Mouse (Mus musculus): ENCODE data around the gene Gm10160. TPM values are rescaled to one million over a fixed set of nuclear protein-coding genes. Genes with fewer than 3 reads are reported as not detected.

Gene Gm10160
- polyA plus RNA-seq (2014; fragmentation: Illumina TruSeq; extraction: RNeasy Lipid Tissue Mini Kit (QIAGEN cat#74804); ENCODE audit: low read depth, low replicate concordance): not detected

DNA sequence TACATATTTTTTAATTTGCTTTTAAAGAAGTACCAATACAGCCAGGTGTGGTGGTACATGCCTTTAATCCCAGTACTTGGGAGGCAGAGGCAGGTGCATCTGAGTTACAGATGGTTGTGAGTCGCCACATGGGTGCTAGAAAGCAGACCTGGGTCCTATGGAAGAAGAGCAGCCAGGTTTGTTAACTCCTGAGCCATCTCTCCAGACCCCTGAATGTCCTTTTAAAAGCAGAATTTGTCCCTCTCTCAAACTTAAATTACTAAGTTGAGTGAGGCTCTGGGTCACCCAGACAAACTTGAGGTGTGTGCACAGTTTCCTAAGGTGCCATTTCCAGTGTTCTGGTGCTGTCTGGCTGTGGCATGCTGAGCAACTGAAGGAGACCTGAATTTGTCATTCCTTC lies at the start of gene Gm10160:
Gm10160 (minus strand) TSS at position 101 of the 400 bp plus-strand sequence.

DNA sequence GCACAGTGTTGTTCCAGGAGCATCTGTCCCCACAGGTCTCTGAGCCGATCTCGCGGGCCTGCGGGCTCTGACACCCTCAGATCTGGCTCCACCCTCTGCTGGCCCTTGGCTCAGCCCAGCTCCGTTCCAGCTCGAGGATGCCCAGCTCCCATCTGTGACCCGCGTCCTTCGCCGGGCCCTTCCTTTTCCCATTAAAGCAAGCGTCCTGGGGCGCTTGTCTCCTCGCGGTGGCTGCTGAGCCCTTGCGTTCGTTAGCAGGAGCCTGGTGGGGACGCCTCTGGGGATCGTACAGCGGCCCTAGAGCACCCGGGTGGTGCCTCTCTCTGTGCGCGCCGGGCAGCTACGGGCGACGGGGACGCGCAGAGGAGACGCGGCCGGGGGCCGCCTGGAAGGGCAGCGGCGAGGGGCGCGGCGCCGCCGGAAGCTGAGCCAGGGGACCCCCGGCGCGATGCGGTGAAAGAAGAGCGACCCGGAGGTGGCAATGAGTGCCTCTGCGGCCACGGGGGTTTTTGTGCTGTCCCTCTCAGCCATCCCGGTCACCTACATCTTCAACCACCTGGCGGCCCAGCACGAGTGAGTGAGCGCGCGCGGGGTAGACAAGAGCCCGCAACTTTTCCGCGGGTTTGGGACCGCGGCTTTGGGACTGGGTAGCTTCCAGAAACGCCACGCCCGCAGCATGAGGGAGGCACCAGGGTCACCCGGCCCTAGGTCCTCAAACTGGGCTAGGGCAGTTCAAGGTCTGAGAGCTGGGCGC lies 3.6 kb upstream of the Gm10160 start, which contains the start of gene Tm6sf1:
Tm6sf1 (plus strand) TSS at position 34 of the 754 bp plus-strand sequence.

GRCm38 (mm10) chr7:81829379-81829894 lies 26.2 kb downstream of the Gm10160 start, which contains the start of gene Btbd1:
TSS of gene Btbd1 (minus strand) at chr7:81829431.

Other genes starting within 250 kb of the Gm10160 start
- gene Homer2, start 148.3 kb downstream of the Gm10160 start, polyA plus RNA-seq (2014; fragmentation: Illumina TruSeq; extraction: RNeasy Lipid Tissue Mini Kit (QIAGEN cat#74804); ENCODE audit: low read depth, low replicate concordance): 2.7 TPM
- 68.7 TPM for gene Ramac, start 92.9 kb downstream of the Gm10160 start, polyA plus RNA-seq (2014; fragmentation: Illumina TruSeq; extraction: RNeasy Lipid Tissue Mini Kit (QIAGEN cat#74804); ENCODE audit: low read depth, low replicate concordance)
- 32.6 TPM for gene 3110040N11Rik, start 66.3 kb downstream of the Gm10160 start, polyA plus RNA-seq (2014; fragmentation: Illumina TruSeq; extraction: RNeasy Lipid Tissue Mini Kit (QIAGEN cat#74804); ENCODE audit: low read depth, low replicate concordance)
- 91.0 TPM for gene Btbd1, start 26.4 kb downstream of the Gm10160 start, polyA plus RNA-seq (2014; fragmentation: Illumina TruSeq; extraction: RNeasy Lipid Tissue Mini Kit (QIAGEN cat#74804); ENCODE audit: low read depth, low replicate concordance)
- gene Tm6sf1, start 3.2 kb upstream of the Gm10160 start, polyA plus RNA-seq (2014; fragmentation: Illumina TruSeq; extraction: RNeasy Lipid Tissue Mini Kit (QIAGEN cat#74804); ENCODE audit: low read depth, low replicate concordance): 23.4 TPM
- gene Hdgfl3, start 78.7 kb upstream of the Gm10160 start, polyA plus RNA-seq (2014; fragmentation: Illumina TruSeq; extraction: RNeasy Lipid Tissue Mini Kit (QIAGEN cat#74804); ENCODE audit: low read depth, low replicate concordance): 9.5 TPM
- gene Bnc1, start 136.5 kb upstream of the Gm10160 start, polyA plus RNA-seq (2014; fragmentation: Illumina TruSeq; extraction: RNeasy Lipid Tissue Mini Kit (QIAGEN cat#74804); ENCODE audit: low read depth, low replicate concordance): 2.7 TPM

Data from adipose tissue, adult 10 weeks (tissue).